Mouse (Mus musculus) hindbrain, embryonic 10.5 days (tissue): ENCODE data around the gene Srebf2. TPM values are rescaled to one million over a fixed set of nuclear protein-coding genes. Genes with fewer than 3 reads are reported as not detected.
A peak's percentile ranks its signal among the peaks of the same experiment; 100 is the strongest.
"Not testable (repeated sequence)": the region's sequence is repeated elsewhere in the genome, so short reads cannot be mapped to it uniquely, and the experiment has no call there.

Source experiments
- DNase-seq: peaks from one replicate; pipeline ENCODE4 v3.0.0-alpha.2; 2017; ENCODE audit warnings: low spot score
- H3K27ac ChIP-seq: fragments of 300-500 bp; sonication (generic); 2 replicates; pipeline ENCODE4 v1.5.1; 2016; ENCODE audit warnings: mild to moderate bottlenecking, moderate library complexity
- H3K27me3 ChIP-seq: fragments of 300-500 bp; sonication (generic); 2 replicates; pipeline ENCODE4 v1.6.1; 2016; ENCODE audit warnings: mild to moderate bottlenecking; ENCODE audit not compliant: poor library complexity, insufficient read depth, severe bottlenecking
- H3K36me3 ChIP-seq: fragments of 300-500 bp; sonication (generic); 2 replicates; pipeline ENCODE4 v1.6.1; 2016; ENCODE audit warnings: mild to moderate bottlenecking, moderate library complexity
- H3K4me1 ChIP-seq: fragments of 300-500 bp; sonication (generic); replicated peaks from 2 replicates; pipeline ENCODE4 v1.6.1; 2016; ENCODE audit warnings: mild to moderate bottlenecking
- H3K4me3 ChIP-seq: fragments of 300-500 bp; sonication (generic); 2 replicates; pipeline ENCODE4 v1.5.1; 2016; ENCODE audit warnings: mild to moderate bottlenecking, moderate library complexity
- H3K9me3 ChIP-seq: fragments of 300-500 bp; sonication (generic); 2 replicates; pipeline ENCODE4 v1.6.1; 2016; ENCODE audit warnings: mild to moderate bottlenecking, moderate library complexity
- WGBS: fragments of 180-500 bp; shearing (Covaris S2); methylation state at CpG from one replicate; pipeline ENCODE4 v1.1.7; 2016; 5-methylcytosine and 5-hydroxymethylcytosine counted together
- polyA plus RNA-seq: library from polyadenylated mRNA; unstranded; fragments of >200 nt; fragmentation: Nextera tagmentation; extraction: Ambion mirVana; gene quantifications from 2 replicates; pipeline ENCODE4 v1.2.1, GENCODE M21; 2016

The Srebf2 gene
- polyA plus RNA-seq, 1 experiment from 2014 or later, result 242 TPM

DNA sequence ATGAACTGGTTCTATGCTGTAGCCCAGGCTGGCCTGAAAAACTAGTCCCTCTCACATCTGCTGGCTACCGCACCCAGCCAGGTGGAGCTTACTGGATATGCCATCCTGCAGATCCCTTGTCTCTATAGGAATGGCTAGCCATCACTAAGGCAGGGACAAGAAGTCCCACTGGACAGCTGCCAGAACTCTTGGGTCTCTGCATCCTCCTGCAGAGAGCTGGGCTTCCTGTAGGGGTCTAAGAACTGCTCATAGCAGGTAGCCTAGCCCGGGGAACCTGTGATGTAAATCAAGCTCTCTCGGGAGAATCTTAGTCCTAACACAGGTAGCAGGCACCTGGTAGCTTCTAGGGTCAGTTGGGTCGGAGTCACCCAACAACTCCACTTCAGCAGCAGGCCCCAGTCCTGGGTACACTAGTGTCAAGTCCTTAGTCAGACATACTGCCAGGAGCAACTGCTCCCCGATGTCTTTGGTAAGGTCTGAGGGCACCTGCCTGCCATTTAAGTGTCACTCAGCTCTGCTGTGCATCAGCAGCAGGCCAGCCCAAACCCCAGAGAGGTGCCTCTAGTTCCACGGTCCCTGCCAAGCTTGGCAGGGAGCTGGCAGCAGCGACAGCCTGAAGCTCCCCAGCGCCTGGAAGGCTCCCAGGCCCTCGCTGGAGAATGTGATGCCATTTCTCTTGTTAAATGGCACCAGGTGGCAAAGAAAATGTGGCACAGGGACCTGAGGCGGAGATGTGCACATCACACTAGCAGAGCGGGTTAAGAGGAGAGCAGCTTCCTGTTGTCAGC lies 84.8 kb downstream of the Srebf2 start:
- no peak for DNase-seq
- 71% methylated on average over 11 of the region's 11 CpGs for WGBS
- 0 out of 2 replicates have a peak, but pooled peaks cover under 1% of the 10 kb centered on the region for H3K27me3 ChIP-seq

DNA sequence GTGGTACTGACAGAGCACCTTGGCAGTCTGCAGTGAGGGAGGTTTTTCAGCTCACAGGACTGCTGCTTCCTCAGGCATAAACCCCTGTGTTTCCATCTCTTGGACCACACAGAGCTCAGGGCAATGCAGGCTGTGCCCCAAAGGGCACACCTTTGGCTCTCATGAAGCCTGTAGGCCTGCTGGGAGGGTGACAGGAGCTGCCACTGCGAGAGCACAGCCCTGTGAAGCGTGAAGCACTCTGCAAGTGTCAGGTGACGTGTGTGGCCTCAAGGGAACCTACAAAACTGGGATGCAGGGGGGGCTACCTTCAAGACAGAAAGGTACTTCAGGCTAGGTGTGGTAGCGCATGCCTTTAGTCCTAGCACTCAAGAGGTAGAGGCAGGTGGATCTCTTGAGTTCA lies 85.7 kb downstream of the Srebf2 start:
- Histone ChIP-seq H3K9me3 (no peaks in the 10 kb centered on the region), H3K27me3 (no peaks in the 10 kb centered on the region), H3K4me1 (peaks cover 29% of the 10 kb centered on the region), H3K36me3 (peaks cover 21% of the 10 kb centered on the region), H3K4me3 (no peak overlapping the region), H3K27ac (no peak overlapping the region)
- 73% methylated on average over 4 of the region's 4 CpGs for WGBS
- DNase-seq, result no peak

More for the DNA sequence above, 84.8 kb downstream of the Srebf2 start:
- H3K27ac ChIP-seq, result no peak overlapping the region
- peaks cover 21% of the 10 kb centered on the region for H3K36me3 ChIP-seq
- peaks cover 29% of the 10 kb centered on the region for H3K4me1 ChIP-seq
- no peak overlapping the region for H3K4me3 ChIP-seq
- no peaks in the 10 kb centered on the region for H3K9me3 ChIP-seq

DNA sequence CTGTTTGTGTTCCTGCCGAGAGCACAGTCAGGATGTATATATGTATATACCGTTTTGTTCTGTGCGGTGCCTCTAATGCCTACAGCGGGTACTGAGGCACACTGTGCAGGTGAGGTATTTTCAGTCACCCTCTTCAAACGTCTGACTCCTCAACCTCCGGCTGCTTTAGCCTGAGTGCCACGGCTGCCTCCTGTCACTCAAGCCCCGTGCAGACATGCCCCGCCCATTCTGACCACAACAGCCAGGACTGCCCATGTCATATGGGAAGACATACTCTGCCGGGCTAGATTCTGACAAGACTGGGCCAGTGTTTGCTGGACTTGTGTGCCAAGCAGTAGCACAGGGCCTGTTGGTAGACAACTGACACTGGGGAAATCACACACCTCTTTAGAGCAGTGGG lies 88.7 kb downstream of the Srebf2 start:
- Histone ChIP-seq H3K27me3 (no peaks in the 10 kb centered on the region), H3K9me3 (no peaks in the 10 kb centered on the region), H3K27ac (no peak overlapping the region), H3K36me3 (peaks cover 44% of the 10 kb centered on the region), H3K4me1 (peaks cover 13% of the 10 kb centered on the region), H3K4me3 (no peak overlapping the region)
- 78% methylated on average over 10 of the region's 10 CpGs for WGBS
- no peak for DNase-seq

DNA sequence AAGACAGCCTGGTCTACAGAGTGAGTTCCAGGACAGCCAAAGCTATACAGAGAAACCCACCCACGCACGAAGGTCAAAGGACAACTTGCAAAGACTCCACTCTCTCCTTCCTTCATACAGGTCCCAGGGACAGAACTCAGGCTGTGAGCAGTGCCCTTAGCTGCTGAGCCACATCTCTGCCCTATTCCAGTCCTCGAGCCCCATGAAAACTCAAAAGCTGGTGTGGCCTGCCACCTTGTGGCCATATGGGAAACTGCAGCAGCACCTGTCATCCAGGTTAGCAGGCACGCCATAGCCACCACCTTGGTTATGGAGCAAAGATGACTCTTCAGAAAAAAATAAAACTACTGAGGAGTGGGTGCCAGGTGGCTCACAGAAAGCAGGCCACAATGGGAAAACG lies 89.6 kb downstream of the Srebf2 start:
- Histone ChIP-seq H3K27me3 (no peaks in the 10 kb centered on the region), H3K9me3 (no peaks in the 10 kb centered on the region), H3K4me1 (peaks cover 11% of the 10 kb centered on the region), H3K27ac (no peak overlapping the region), H3K36me3 (peaks cover 49% of the 10 kb centered on the region), H3K4me3 (no peak overlapping the region)
- WGBS, result 23% methylated on average over 5 of the region's 5 CpGs
- peak; percentile 83 for DNase-seq

- Histone ChIP-seq H3K9me3 (no peaks in the 10 kb centered on the region), H3K27ac (peak overlapping the region; percentile 96), H3K4me3 (peak overlapping the region; percentile 80), H3K27me3 (peaks cover 3% of the 10 kb centered on the region; the same call in 1 of the 2 replicates), H3K36me3 (peaks cover 21% of the 10 kb centered on the region), H3K4me1 (peaks cover 14% of the 10 kb centered on the region)
- WGBS, result 81% methylated on average over 3 of the region's 3 CpGs
- no peak for DNase-seq
Observed at GRCm38 (mm10) chr15:82243311-82243710, 96.3 kb downstream of the Srebf2 start.

- H3K27me3 ChIP-seq, result peaks cover 3% of the 10 kb centered on the region; the same call in 1 of the 2 replicates
- H3K27ac ChIP-seq, result peak overlapping the region; percentile 96
Observed at GRCm38 (mm10) chr15:82243742-82244114, 96.7 kb downstream of the Srebf2 start.

GRCm38 (mm10) chr15:82244115-82244804 lies 97.3 kb downstream of the Srebf2 start, which contains the start of gene Cenpm:
Gene Cenpm, minus strand, starts transcription at chr15:82244748.
- H3K4me3 ChIP-seq, result peak within 1 kb of the TSS; percentile 80
- peaks cover 14% of the 10 kb centered on the region for H3K4me1 ChIP-seq
- peaks cover 3% of the 10 kb centered on the region; the same call in 1 of the 2 replicates for H3K27me3 ChIP-seq
- no peaks in the 10 kb centered on the region for H3K9me3 ChIP-seq
- under 1% methylated on average over 65 of the region's 65 CpGs for WGBS
- H3K36me3 ChIP-seq, result peaks cover 12% of the 10 kb centered on the region
- DNase-seq, result peak; percentile 94
- H3K27ac ChIP-seq, result peak within 1 kb of the TSS; percentile 96

More at GRCm38 (mm10) chr15:82243742-82244114, 96.7 kb downstream of the Srebf2 start:
- peaks cover 14% of the 10 kb centered on the region for H3K4me1 ChIP-seq
- H3K36me3 ChIP-seq, result peaks cover 17% of the 10 kb centered on the region
- WGBS, result 10% methylated on average over 12 of the region's 12 CpGs
- no peak for DNase-seq
- peak overlapping the region; percentile 80 for H3K4me3 ChIP-seq
- H3K9me3 ChIP-seq, result no peaks in the 10 kb centered on the region

DNA sequence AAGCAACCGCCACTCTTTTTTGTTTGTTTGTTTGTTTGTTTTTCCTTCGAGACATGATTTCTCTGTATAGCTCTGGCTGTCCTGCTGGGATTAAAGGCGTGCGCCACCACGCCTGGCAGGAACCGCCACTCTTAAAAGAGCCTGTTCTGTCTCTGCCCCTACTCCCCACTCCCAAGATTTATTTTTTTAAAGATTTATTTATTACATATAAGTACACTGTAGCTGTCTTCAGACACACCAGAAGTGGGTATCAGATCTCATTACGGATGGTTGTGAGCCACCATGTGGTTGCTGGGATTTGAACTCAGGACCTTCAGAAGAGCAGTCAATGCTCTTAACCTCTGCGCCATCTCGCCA lies 97.8 kb downstream of the Srebf2 start:
- H3K4me3 ChIP-seq, result peak overlapping the region; percentile 80
- H3K4me1 ChIP-seq, result peaks cover 14% of the 10 kb centered on the region
- not testable (repeated sequence) for H3K36me3 ChIP-seq, H3K27me3 ChIP-seq, H3K9me3 ChIP-seq, DNase-seq
- peak overlapping the region; percentile 96 for H3K27ac ChIP-seq
- 24% methylated on average over 9 of the region's 9 CpGs for WGBS

GRCm38 (mm10) chr15:82247131-82247776 lies 100.3 kb downstream of the Srebf2 start:
- 80% methylated on average over 3 of the region's 3 CpGs for WGBS
- no peak for DNase-seq

GRCm38 (mm10) chr15:82251579-82251978 lies 104.6 kb downstream of the Srebf2 start:
- Histone ChIP-seq H3K4me1 (peaks cover 21% of the 10 kb centered on the region), H3K36me3 (no peaks in the 10 kb centered on the region), H3K9me3 (0 out of 2 replicates have a peak, but pooled peaks cover 7% of the 10 kb centered on the region), H3K27me3 (no peaks in the 10 kb centered on the region), H3K4me3 (no peak overlapping the region), H3K27ac (no peak overlapping the region)
- DNase-seq, result no peak
- 93% methylated on average over 3 of the region's 3 CpGs for WGBS

More at GRCm38 (mm10) chr15:82247131-82247776, 100.3 kb downstream of the Srebf2 start:
- H3K4me3 ChIP-seq, result no peak overlapping the region
- H3K27me3 ChIP-seq, result peaks cover 3% of the 10 kb centered on the region; the same call in 1 of the 2 replicates
- peaks cover 14% of the 10 kb centered on the region for H3K4me1 ChIP-seq
- 0 out of 2 replicates have a peak, but pooled peaks cover 7% of the 10 kb centered on the region for H3K9me3 ChIP-seq
- no peaks in the 10 kb centered on the region for H3K36me3 ChIP-seq
- no peak overlapping the region for H3K27ac ChIP-seq

GRCm38 (mm10) chr15:82252097-82252496 lies 105.1 kb downstream of the Srebf2 start, which contains the start of gene 1500009C09Rik:
Gene 1500009C09Rik, plus strand, starts transcription at chr15:82252397.
- Histone ChIP-seq H3K4me1 (peaks cover 25% of the 10 kb centered on the region), H3K27me3 (no peaks in the 10 kb centered on the region), H3K27ac (no peak within 1 kb of the TSS), H3K9me3 (0 out of 2 replicates have a peak, but pooled peaks cover 7% of the 10 kb centered on the region), H3K4me3 (no peak within 1 kb of the TSS), H3K36me3 (no peaks in the 10 kb centered on the region)
- WGBS, result 93% methylated on average over 6 of the region's 6 CpGs
- DNase-seq, result no peak
